Mouse (Mus musculus) forebrain, embryonic 13.5 days (tissue): ENCODE results near the gene Kctd11. TPM values are rescaled to one million over a fixed set of nuclear protein-coding genes. Genes with fewer than 3 reads are reported as not detected.
A peak's percentile ranks its signal among the peaks of the same experiment; 100 is the strongest.
"Not testable (repeated sequence)": the region's sequence is repeated elsewhere in the genome, so short reads cannot be mapped to it uniquely, and the experiment has no call there.

Experiments used
- ATAC-seq: fragments of 200-750 bp; cut with Nextera tagmentation; 2 replicates; pipeline ENCODE4 v1.8.0; 2017
- H3K27ac ChIP-seq: fragments of 300-500 bp; sonication (generic); 2 replicates; pipeline ENCODE4 v1.5.1; 2015; ENCODE audit warnings: inconsistent platforms, mild to moderate bottlenecking, moderate library complexity
- H3K27me3 ChIP-seq: fragments of 300-500 bp; sonication (generic); 2 replicates; pipeline ENCODE4 v1.6.1; 2015; ENCODE audit warnings: mild to moderate bottlenecking, inconsistent platforms
- H3K36me3 ChIP-seq: fragments of 300-500 bp; sonication (generic); 2 replicates; pipeline ENCODE4 v1.6.1; 2015; ENCODE audit warnings: mild to moderate bottlenecking, inconsistent platforms; ENCODE audit not compliant: poor library complexity, severe bottlenecking
- H3K4me1 ChIP-seq: fragments of 300-500 bp; sonication (generic); 2 replicates; pipeline ENCODE4 v1.6.1; 2015; ENCODE audit warnings: inconsistent platforms
- H3K4me2 ChIP-seq: fragments of 300-500 bp; sonication (generic); 2 replicates; pipeline ENCODE4 v1.6.1; 2015; ENCODE audit warnings: inconsistent platforms, mild to moderate bottlenecking, moderate library complexity
- H3K4me3 ChIP-seq: fragments of 300-500 bp; sonication (generic); 2 replicates; pipeline ENCODE4 v1.5.1; 2015; ENCODE audit warnings: mild to moderate bottlenecking, inconsistent platforms
- H3K9ac ChIP-seq: fragments of 300-500 bp; sonication (generic); 2 replicates; pipeline ENCODE4 v1.6.1; 2015; ENCODE audit warnings: mild to moderate bottlenecking, inconsistent platforms
- H3K9me3 ChIP-seq: fragments of 300-500 bp; sonication (generic); replicated peaks from 2 replicates; pipeline ENCODE4 v1.6.1; 2016; ENCODE audit warnings: inconsistent platforms
- WGBS: fragments of 180-500 bp; shearing (Covaris S2); methylation state at CpG from one replicate; pipeline ENCODE4 v1.1.7; 2015; 5-methylcytosine and 5-hydroxymethylcytosine counted together
- polyA plus RNA-seq: library from polyadenylated mRNA; unstranded; fragments of >200 nt; fragmentation: Nextera tagmentation; extraction: Ambion mirVana; gene quantifications from 2 replicates; pipeline ENCODE4 v1.2.1, GENCODE M21; 2015

Kctd11 gene
- polyA plus RNA-seq, 1 experiment from 2014 or later = 1.3 TPM

DNA sequence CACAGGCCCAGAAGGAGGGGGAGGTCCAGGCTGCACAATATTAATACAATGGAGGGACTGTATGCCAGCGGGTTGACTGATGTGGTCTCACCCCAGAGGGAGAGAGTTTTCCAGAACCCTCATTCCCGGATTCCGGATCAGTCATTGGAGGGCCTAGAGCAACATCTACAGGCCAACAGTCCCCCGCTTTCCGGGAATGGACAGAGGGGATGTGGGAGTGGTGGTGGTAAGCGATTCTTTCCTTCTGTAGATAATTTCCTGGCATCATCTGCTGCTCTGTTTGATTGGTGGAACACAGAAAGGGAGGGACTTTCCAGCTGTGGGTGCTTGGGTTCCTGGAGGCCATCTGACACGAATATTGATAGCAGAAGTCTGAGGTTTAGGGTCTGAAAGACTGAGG is 5.0 kb downstream of the Kctd11 start:
- peaks cover 22% of the 10 kb centered on the region for H3K27me3 ChIP-seq
- WGBS = 74% methylated on average over 7 of the region's 7 CpGs

DNA sequence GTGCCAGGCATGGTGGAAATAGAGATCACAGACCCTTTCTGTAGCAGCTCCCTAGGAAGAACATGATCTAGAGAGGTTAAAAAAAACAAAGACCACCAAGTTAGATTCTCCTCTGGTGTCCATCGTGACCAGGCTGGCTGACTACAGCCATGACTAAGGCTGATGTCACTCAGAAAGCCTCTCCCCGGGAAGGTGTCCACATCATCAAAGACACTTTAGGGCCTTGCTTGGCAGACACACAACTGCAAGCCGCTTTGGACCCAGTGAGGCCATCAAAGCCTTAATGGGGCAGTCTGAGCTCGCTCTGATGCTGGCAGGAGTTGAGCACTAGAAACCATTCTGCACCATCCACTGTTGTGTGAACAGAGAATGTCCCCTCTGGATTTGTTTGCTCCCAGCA is 8.8 kb downstream of the Kctd11 start:
- H3K27ac ChIP-seq = no peak overlapping the region
- peaks cover 6% of the 10 kb centered on the region; the same call in 1 of the 2 replicates for H3K4me1 ChIP-seq
- no peak overlapping the region for H3K4me3 ChIP-seq
- H3K27me3 ChIP-seq = no peaks in the 10 kb centered on the region
- no peaks in the 10 kb centered on the region for H3K9me3 ChIP-seq
- H3K36me3 ChIP-seq = no peaks in the 10 kb centered on the region
- no peak overlapping the region for H3K9ac ChIP-seq
- no peak overlapping the region for H3K4me2 ChIP-seq
- ATAC-seq = no peak
- 80% methylated on average over 4 of the region's 4 CpGs for WGBS

More for the DNA sequence above, 5.0 kb downstream of the Kctd11 start:
- Histone ChIP-seq H3K4me3 (no peak overlapping the region), H3K36me3 (no peaks in the 10 kb centered on the region), H3K9ac (no peak overlapping the region), H3K9me3 (no peaks in the 10 kb centered on the region), H3K4me2 (no peak overlapping the region), H3K27ac (no peak overlapping the region), H3K4me1 (peaks cover 19% of the 10 kb centered on the region)
- no peak for ATAC-seq

DNA sequence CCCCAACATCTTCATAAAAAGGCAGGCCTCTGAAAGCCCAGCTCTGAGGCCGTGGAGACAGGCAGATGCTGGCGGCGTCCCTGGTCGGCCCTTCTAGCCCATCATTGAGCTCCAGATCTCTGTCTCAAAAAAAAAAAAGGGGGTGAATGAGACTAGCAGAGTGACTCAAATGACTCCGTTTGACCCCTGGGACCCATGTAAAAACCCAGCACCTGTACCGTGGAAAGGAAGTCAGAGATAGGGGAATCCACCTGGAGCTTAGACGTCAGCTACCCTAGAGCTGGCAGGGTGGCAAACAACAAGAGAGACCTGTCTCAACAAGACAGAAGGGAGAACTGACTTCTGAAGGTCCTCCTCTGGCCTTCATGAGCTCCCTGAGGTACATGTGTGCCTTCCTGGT is 9.4 kb downstream of the Kctd11 start:
- no peaks in the 10 kb centered on the region for H3K4me1 ChIP-seq
- no peaks in the 10 kb centered on the region for H3K9me3 ChIP-seq
- H3K27ac ChIP-seq = no peak overlapping the region
- no peak for ATAC-seq
- H3K27me3 ChIP-seq = no peaks in the 10 kb centered on the region
- H3K36me3 ChIP-seq = no peaks in the 10 kb centered on the region
- no peak overlapping the region; the same call in 1 of the 2 replicates for H3K4me3 ChIP-seq
- H3K9ac ChIP-seq = no peak overlapping the region
- H3K4me2 ChIP-seq = no peak overlapping the region
- 92% methylated on average over 7 of the region's 7 CpGs for WGBS

DNA sequence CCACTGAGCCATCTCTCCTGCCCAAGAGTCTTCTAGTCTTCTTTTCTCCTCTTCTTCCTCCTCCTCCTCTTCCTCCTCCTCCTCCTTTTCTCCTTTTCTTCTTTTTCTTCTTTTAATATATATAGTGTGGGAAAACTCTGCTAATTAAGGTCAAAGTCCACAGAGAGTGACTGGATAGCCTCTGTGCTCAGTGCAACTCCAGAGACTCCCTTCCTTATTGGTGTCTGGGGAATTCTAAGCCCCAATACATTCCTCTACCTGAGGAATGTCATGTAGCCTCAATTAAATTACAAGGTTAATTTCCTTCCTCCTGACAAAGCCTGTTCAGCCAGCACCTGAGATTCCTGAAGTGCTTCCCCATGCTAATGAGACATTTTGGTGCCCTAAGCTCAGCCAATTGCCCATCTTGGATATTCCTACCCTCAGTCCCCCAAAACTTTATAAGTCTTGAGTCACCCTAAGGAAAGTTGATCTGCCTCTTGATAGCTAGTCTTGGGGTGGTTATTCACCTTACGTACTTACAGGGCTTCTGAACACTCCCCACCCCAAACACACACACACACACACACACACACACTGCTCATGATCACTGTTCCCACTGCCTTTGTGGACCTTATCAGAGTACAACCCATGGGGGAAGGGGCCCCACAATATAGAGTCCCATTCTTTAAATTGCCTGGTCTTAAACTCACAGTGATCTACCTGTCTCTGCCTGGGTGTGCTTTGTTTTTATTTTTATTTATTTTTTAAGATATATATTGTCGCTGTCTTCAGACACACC is 10.7 kb downstream of the Kctd11 start:
- H3K9ac ChIP-seq = no peak overlapping the region
- H3K4me3 ChIP-seq = no peak overlapping the region
- no peak overlapping the region for H3K4me2 ChIP-seq
- no peaks in the 10 kb centered on the region for H3K27me3 ChIP-seq
- 95% methylated on average over 2 of the region's 2 CpGs for WGBS
- H3K4me1 ChIP-seq = no peaks in the 10 kb centered on the region
- no peak overlapping the region for H3K27ac ChIP-seq
- H3K36me3 ChIP-seq = no peaks in the 10 kb centered on the region
- H3K9me3 ChIP-seq = no peaks in the 10 kb centered on the region
- ATAC-seq = no peak

DNA sequence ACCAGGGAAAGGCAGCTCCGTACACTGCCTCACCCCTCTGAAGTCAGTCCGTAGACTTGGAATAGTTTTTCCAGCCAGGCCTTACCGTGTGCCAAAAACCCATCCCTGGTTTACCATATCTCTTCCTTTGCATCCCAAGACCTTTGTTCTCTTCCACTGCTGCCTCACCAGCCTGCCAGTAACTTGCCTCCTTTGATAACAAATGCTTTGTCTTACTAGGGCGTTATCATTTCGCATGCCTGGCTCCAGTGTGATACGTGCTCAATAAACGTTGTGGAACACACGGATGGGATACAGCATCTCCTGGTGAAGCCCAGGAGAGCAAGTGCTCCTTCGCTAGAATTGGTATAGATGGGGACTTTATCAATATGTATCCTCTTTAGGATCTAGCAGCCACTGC is 13.9 kb downstream of the Kctd11 start:
- H3K4me3 ChIP-seq = no peak overlapping the region
- H3K4me1 ChIP-seq = no peaks in the 10 kb centered on the region
- no peaks in the 10 kb centered on the region for H3K36me3 ChIP-seq
- no peak for ATAC-seq
- H3K27me3 ChIP-seq = no peaks in the 10 kb centered on the region
- no peak overlapping the region for H3K9ac ChIP-seq
- no peaks in the 10 kb centered on the region for H3K9me3 ChIP-seq
- no peak overlapping the region for H3K27ac ChIP-seq
- no peak overlapping the region for H3K4me2 ChIP-seq
- WGBS = 71% methylated on average over 9 of the region's 9 CpGs

DNA sequence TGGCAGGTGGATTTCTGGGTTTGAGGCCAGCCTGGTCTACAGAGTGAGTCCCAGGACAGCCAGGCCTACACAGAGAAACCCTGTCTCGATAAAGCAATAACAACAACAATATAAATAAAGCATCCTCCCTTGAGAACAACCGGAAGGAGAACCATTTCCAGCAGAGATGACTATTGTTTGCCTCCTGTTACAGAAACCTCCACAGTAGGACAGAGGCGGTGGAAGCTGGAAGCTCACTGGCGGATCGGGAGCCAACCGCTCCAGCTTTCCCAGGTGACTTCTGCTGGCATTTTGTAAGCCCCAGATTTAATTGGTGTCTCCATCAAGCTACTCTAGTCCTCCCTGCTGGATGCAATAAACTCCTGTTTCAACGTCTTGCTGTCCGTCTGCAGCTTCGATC is 15.6 kb downstream of the Kctd11 start:
- 84% methylated on average over 9 of the region's 9 CpGs for WGBS
- no peak overlapping the region for H3K27ac ChIP-seq
- no peak overlapping the region for H3K4me3 ChIP-seq
- no peak overlapping the region for H3K9ac ChIP-seq
- ATAC-seq = no peak
- no peak overlapping the region for H3K4me2 ChIP-seq
- H3K27me3 ChIP-seq = no peaks in the 10 kb centered on the region
- H3K4me1 ChIP-seq = no peaks in the 10 kb centered on the region
- H3K36me3 ChIP-seq = no peaks in the 10 kb centered on the region
- H3K9me3 ChIP-seq = no peaks in the 10 kb centered on the region

DNA sequence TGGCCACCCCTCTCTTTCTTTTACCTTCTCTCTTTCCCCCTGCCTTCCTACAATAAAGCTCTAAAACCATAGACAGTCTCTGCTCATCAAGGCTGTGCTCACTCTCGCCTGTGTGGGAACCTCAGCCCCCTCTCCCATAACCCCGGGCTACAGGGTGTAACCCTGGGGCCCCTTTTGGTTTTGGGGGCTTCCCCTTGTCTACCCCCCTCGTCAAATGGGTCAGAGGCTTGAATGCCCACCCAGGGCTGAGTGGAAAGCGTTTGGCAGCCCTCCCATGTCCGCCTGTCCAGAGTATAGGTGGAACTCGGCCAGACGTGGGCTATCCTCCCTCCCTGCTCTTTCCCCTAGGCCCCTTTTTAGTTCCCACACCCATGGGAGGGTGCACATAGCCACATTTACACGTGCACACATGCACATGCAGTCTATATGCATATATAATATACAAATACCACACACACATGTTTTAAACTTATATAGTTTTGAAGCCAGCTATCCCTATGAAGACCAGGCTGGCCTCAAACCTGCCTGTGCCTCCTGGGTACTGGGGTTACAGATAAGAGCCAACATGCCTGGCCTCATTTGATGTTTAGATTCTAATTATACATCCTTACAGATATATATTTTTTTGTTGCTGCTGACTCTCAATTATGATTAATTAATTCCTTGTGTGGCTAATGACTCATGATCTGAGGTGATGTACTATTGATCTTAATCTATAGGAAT is 16.9 kb downstream of the Kctd11 start:
- H3K27me3 ChIP-seq = peaks cover 8% of the 10 kb centered on the region
- no peaks in the 10 kb centered on the region for H3K9me3 ChIP-seq
- H3K36me3 ChIP-seq = no peaks in the 10 kb centered on the region
- H3K9ac ChIP-seq = no peak overlapping the region
- H3K27ac ChIP-seq = no peak overlapping the region
- no peak overlapping the region for H3K4me2 ChIP-seq
- H3K4me3 ChIP-seq = no peak overlapping the region
- ATAC-seq = no peak
- no peaks in the 10 kb centered on the region for H3K4me1 ChIP-seq
- 58% methylated on average over 8 of the region's 8 CpGs for WGBS

DNA sequence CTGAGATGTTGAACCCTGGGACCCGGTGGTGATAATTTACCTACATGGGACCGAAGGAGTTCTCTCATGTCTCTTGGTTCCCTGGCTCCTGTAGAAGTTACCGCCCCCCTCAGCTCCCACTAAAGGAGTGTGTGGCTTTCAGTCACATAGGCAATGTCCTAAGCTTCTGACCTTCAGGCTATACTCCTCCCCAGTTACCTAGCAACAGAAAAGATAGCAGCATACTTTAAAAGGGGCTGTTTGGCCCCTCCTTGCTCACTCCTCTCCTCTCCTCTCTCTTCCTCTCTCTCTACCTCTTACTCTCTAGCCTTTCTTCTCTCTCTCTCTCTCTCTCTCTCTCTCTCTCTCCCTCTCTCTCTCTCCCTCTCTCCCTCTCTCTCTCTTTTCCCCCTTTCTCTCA is 17.5 kb downstream of the Kctd11 start:
- 87% methylated on average over 3 of the region's 3 CpGs for WGBS
- not testable (repeated sequence) for H3K27ac ChIP-seq, H3K4me3 ChIP-seq, H3K36me3 ChIP-seq, H3K9ac ChIP-seq, H3K4me1 ChIP-seq, H3K4me2 ChIP-seq, ATAC-seq, H3K9me3 ChIP-seq
- peaks cover 13% of the 10 kb centered on the region for H3K27me3 ChIP-seq

DNA sequence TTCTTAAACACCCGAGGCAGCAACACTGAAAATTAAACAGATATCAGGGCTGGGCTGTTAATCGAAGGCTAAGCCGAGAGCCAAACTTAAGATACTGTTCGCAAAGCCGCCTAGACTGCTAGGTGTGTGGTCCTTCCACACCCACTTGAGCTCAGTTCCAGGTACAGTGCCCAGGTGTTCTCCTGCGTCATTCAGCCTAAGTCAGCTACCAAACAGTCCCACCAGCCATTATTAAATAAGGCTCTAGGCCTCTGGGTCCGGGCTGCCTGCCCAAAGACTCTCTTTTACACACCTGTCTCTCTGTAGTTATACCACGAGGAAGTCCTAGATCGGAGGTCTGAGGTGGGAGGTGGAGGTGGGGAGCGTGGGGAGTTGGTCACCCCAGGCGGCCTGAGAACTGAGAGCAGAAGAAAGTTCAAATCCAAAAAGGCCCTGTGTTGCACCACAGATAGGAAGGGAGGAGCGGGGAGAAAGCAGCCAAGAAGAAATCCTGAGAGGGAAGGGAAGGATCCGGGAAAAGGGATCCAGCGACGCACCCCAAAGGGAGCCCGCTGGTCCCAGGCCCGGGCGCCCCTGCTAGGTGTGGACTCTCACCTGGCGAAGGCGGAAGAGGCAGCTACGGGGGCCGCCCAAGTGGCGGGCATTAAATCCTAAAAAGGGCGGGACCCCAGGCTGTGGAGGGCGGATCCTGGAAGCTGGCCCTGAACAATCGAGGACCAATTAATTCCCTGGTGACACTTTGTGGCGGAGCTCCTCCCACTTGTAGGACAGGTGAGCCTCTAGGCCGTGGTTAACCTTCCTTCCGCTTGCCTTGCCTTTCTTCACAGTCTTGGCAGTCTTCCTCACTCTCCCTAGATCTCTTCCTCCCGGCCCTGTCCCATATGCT is 22.9 kb downstream of the Kctd11 start, which contains the start of gene Tnk1:
TSS of gene Tnk1 (minus strand) at position 618 of the 886 bp plus-strand sequence.
- no peak for ATAC-seq
- peaks cover 25% of the 10 kb centered on the region for H3K27me3 ChIP-seq
- H3K4me2 ChIP-seq = peak within 1 kb of the TSS; percentile 5; the same call in 1 of the 2 replicates
- no peak within 1 kb of the TSS for H3K4me3 ChIP-seq
- H3K9ac ChIP-seq = no peak within 1 kb of the TSS
- no peaks in the 10 kb centered on the region for H3K9me3 ChIP-seq
- no peaks in the 10 kb centered on the region; the same call in 1 of the 2 replicates for H3K4me1 ChIP-seq
- WGBS = 19% methylated on average over 29 of the region's 30 CpGs
- H3K36me3 ChIP-seq = no peaks in the 10 kb centered on the region
- H3K27ac ChIP-seq = no peak within 1 kb of the TSS

DNA sequence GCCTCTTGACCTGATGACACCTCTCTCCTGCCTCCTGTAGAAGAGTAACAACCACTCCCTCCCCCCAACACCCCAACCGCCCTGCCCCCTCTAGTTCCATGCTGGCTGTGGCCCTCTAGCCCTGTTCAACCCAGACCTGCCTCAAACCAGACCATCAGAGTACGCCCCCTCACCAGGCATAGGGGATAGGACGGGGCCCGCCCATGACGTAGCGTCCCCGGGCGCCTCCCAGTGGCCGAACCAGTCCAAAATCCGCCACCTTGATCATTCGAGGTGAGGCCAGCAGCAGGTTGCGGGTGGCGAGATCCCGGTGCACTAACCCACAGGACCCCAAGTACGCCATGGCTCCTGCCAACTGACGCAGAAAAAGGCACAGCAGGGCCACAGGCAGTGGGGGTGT is 25.9 kb downstream of the Kctd11 start:
- Histone ChIP-seq H3K4me2 (peak overlapping the region; percentile 19; the same call in 1 of the 2 replicates), H3K4me3 (no peak overlapping the region)

DNA sequence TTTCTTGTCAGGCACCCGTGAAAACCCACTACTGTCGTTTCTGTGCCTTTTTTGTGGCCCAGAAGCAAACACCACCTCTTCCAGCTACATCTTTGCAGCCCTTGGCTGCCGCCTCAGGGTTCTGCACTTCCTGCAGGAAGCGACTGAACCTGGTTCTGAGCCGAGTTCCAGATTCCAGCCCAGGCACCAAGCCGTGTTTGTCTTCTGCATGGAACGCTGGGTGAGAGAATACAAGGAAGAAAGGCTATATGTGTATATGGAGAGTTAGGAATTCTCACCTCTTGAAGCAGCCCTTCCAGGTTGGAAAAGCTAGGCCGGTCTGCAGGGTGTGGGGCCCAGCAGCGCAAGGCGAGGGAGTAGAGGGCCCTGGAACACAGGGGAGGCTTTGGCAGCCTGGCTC is 26.5 kb downstream of the Kctd11 start:
- WGBS = 89% methylated on average over 10 of the region's 10 CpGs
- peaks cover 28% of the 10 kb centered on the region for H3K36me3 ChIP-seq
- no peak overlapping the region for H3K27ac ChIP-seq

More for the DNA sequence above, 25.9 kb downstream of the Kctd11 start:
- H3K27ac ChIP-seq = no peak overlapping the region
- H3K9me3 ChIP-seq = no peaks in the 10 kb centered on the region
- peaks cover 25% of the 10 kb centered on the region for H3K27me3 ChIP-seq
- ATAC-seq = 0 out of 2 replicates have a peak, but pooled peaks have one; percentile 53
- no peaks in the 10 kb centered on the region; the same call in 1 of the 2 replicates for H3K4me1 ChIP-seq
- no peak overlapping the region for H3K9ac ChIP-seq
- H3K36me3 ChIP-seq = peaks cover 21% of the 10 kb centered on the region
- 15% methylated on average over 16 of the region's 16 CpGs for WGBS

More for the DNA sequence above, 26.5 kb downstream of the Kctd11 start:
- H3K4me3 ChIP-seq = no peak overlapping the region
- H3K4me1 ChIP-seq = no peaks in the 10 kb centered on the region; the same call in 1 of the 2 replicates
- ATAC-seq = no peak
- no peaks in the 10 kb centered on the region for H3K9me3 ChIP-seq
- H3K9ac ChIP-seq = no peak overlapping the region; the same call in 1 of the 2 replicates
- no peak overlapping the region for H3K4me2 ChIP-seq
- peaks cover 21% of the 10 kb centered on the region for H3K27me3 ChIP-seq
